ENCODE assay signal across 8 mouse cellular contexts in genomic region chr11:119285791-119286527, GRCm38 (mm10). TPM values are rescaled to one million over a fixed set of nuclear protein-coding genes. Genes with fewer than 3 reads are reported as not detected.
DNase-seq lines count a peak whose midpoint lies in the region; ATAC-seq and TF ChIP-seq lines count a peak whose summit lies in the region.
"Had no signal": no experiment of that assay in that cellular context is flagged by ENCODE, and none has a peak within 500 bp of the region (broad histone marks: within the 10 kb centered on the region; RNA-seq: fewer than 3 reads in every experiment).

No protein-coding gene starts in this region.

- ATAC-seq in kidney, postnatal 0 days (replicated peaks; ENCODE audit: low FRiP score, low read depth), result peak; percentile 42; the same call in 1 of the 2 replicates

- H3K9ac ChIP-seq in kidney, postnatal 0 days (ENCODE audit: low read depth, low read length), result no peak overlapping the region
- H3K9ac ChIP-seq: liver, embryonic 15.5 days had no signal

- TF ChIP-seq CTCF in kidney, postnatal 0 days (IDR thresholded peaks at IDR 0.05; ENCODE audit: low read depth), result no peak

- no peak overlapping the region for H3K27ac ChIP-seq in kidney, postnatal 0 days
- H3K27ac ChIP-seq: liver, embryonic 15.5 days had no signal

- WGBS in kidney, postnatal 0 days, result 44% methylated on average over 9 of the region's 9 CpGs

- no peaks in the 10 kb centered on the region for H3K4me1 ChIP-seq in kidney, postnatal 0 days (replicated peaks; ENCODE audit: insufficient read depth, low read length)
- H3K4me1 ChIP-seq: liver, embryonic 15.5 days had no signal

- H3K4me2 ChIP-seq in kidney, postnatal 0 days (ENCODE audit: low read length), result no peak overlapping the region
- H3K4me2 ChIP-seq: liver, embryonic 15.5 days had no signal

- H3K9me3 ChIP-seq in kidney, postnatal 0 days (replicated peaks; ENCODE audit: low read length), result no peaks in the 10 kb centered on the region
- H3K9me3 ChIP-seq: liver, embryonic 15.5 days had no signal

- H3K36me3 ChIP-seq in kidney, postnatal 0 days (ENCODE audit: insufficient read depth, low read length), result peaks cover 48% of the 10 kb centered on the region

- H3K27me3 ChIP-seq in kidney, postnatal 0 days (ENCODE audit: insufficient read depth, low read length), result no peaks in the 10 kb centered on the region
- H3K27me3 ChIP-seq: liver, embryonic 15.5 days had no signal

- DNase-seq in heart, adult 11 months, result peak; percentile 90
- no peak for DNase-seq in heart, adult 9 months (ENCODE audit: low spot score in 2 of 2)
- peak; percentile 38 for DNase-seq in right cerebral cortex, postnatal 4 days
- DNase-seq in right cerebral cortex, postnatal 10 days (ENCODE audit: low spot score in 2 of 2), result no peak
- no peak for DNase-seq in kidney, postnatal 0 days (ENCODE audit: low spot score)
- no peak for DNase-seq in ovary, adult 18-20 months (ENCODE audit: low spot score)
- no peak for DNase-seq in frontal cortex, postnatal 14 days (ENCODE audit: low spot score in 2 of 2)

- H3K4me3 ChIP-seq in kidney, postnatal 0 days (replicated peaks; ENCODE audit: low read depth, low read length), result no peak overlapping the region
- H3K4me3 ChIP-seq: liver, embryonic 15.5 days had no signal

RNA-seq across cellular contexts. Expression of gene Eif4a3, which starts 13.9 kb away (rescaled TPM):
- 260 and 285 TPM in 2 replicates for polyA plus RNA-seq in kidney, postnatal 0 days (2015; fragmentation: Nextera tagmentation; extraction: Ambion mirVana)

RNA-seq across cellular contexts. Expression of gene Gaa, which starts 18.3 kb away (rescaled TPM):
- polyA plus RNA-seq in kidney, postnatal 0 days (2015; fragmentation: Nextera tagmentation; extraction: Ambion mirVana), result 64.6 and 68.5 TPM in 2 replicates

RNA-seq across cellular contexts. Expression of gene Card14, which starts 21.6 kb away (rescaled TPM):
- polyA plus RNA-seq in kidney, postnatal 0 days (2015; fragmentation: Nextera tagmentation; extraction: Ambion mirVana), result 0.99 and 1.2 TPM in 2 replicates

RNA-seq across cellular contexts. Expression of gene Ccdc40, which starts 57.6 kb away (rescaled TPM):
- 3.3 and 4.0 TPM in 2 replicates for polyA plus RNA-seq in kidney, postnatal 0 days (2015; fragmentation: Nextera tagmentation; extraction: Ambion mirVana)

RNA-seq across cellular contexts. Expression of gene Tbc1d16, which starts 57.7 kb away (rescaled TPM):
- polyA plus RNA-seq in kidney, postnatal 0 days (2015; fragmentation: Nextera tagmentation; extraction: Ambion mirVana), result 9.2 and 9.5 TPM in 2 replicates

Comparison
In these comparisons a context has a peak if more than half of its experiments do, and no peak if none do; other contexts are left out.
1. DNase-seq: peak in heart, adult 11 months (single experiment) and right cerebral cortex, postnatal 4 days (single experiment); none in heart, adult 9 months (0 of 2), right cerebral cortex, postnatal 10 days (0 of 2), kidney, postnatal 0 days (single experiment), ovary, adult 18-20 months (single experiment) and frontal cortex, postnatal 14 days (0 of 2).